Mouse (Mus musculus) CH12.LX (cell line): ENCODE data around the gene Mgat3. TPM values are rescaled to one million over a fixed set of nuclear protein-coding genes. Genes with fewer than 3 reads are reported as not detected.

Source experiments
- DNase-seq: peaks from one replicate; pipeline ENCODE4 v3.0.0-alpha.2; 2013; ENCODE audit errors: extremely low read depth
- H3K27ac ChIP-seq: 2 replicates; pipeline ENCODE4 v1.5.1; 2012; ENCODE audit warnings: low read depth, mild to moderate bottlenecking, control low read depth, moderate library complexity; ENCODE audit not compliant: insufficient read depth
- H3K27me3 ChIP-seq: replicated peaks from 2 replicates; pipeline ENCODE3; 2012; ENCODE audit warnings: inconsistent platforms
- H3K36me3 ChIP-seq, 2 experiments: replicated peaks in 1 of 2; 2 replicates each; pipeline versions ENCODE3 to v1.6.1; 2012; ENCODE audit warnings: inconsistent platforms in 1 of 2, low read length in 1 of 2, mild to moderate bottlenecking in 1 of 2, mixed read lengths in 1 of 2, moderate library complexity in 1 of 2; ENCODE audit not compliant: control insufficient read depth in 1 of 2, insufficient read depth in 1 of 2
- H3K4me1 ChIP-seq, 2 experiments: 2 replicates each; pipeline ENCODE4 v1.6.1; 2012; ENCODE audit warnings: inconsistent platforms in 1 of 2, moderate library complexity in 1 of 2; ENCODE audit not compliant: insufficient read depth in 2 of 2, control insufficient read depth in 1 of 2
- H3K4me2 ChIP-seq: 2 replicates; pipeline ENCODE4 v1.6.1; 2012; ENCODE audit warnings: low read depth, mild to moderate bottlenecking, control low read depth; ENCODE audit not compliant: poor library complexity, insufficient read depth, severe bottlenecking
- H3K4me3 ChIP-seq, 3 experiments: fragments of 150-350 bp in 1 of 3; sonication (generic) in 1 of 3; replicated peaks in 1 of 3; 2 replicates each; pipeline versions ENCODE3 to v1.5.1; 2011 to 2012; ENCODE audit warnings: low read depth in 2 of 3, low read length in 2 of 3, mild to moderate bottlenecking in 2 of 3, moderate library complexity in 2 of 3, control low read depth in 1 of 3, improper control_type of control experiment in 1 of 3, inconsistent platforms in 1 of 3, mixed read lengths in 1 of 3; ENCODE audit not compliant: poor library complexity in 1 of 3
- H3K79me2 ChIP-seq: replicated peaks from 2 replicates; pipeline ENCODE4 v1.6.1; 2012; ENCODE audit warnings: mild to moderate bottlenecking, moderate library complexity; ENCODE audit not compliant: control insufficient read depth, poor library complexity, insufficient read depth, severe bottlenecking; ENCODE audit errors: extremely low read depth
- H3K9ac ChIP-seq: 2 replicates; pipeline ENCODE4 v1.6.1; 2012; ENCODE audit warnings: low read depth, mild to moderate bottlenecking, control low read depth, moderate library complexity; ENCODE audit not compliant: insufficient read depth
- H3K9me3 ChIP-seq: replicated peaks from 2 replicates; pipeline ENCODE3; 2012; ENCODE audit warnings: low read length, inconsistent platforms, mixed read lengths
- CHD1 ChIP-seq: IDR thresholded peaks from 2 replicates; pipeline ENCODE4 v1.6.1; 2012; ENCODE audit warnings: low read depth, low read length, improper control_type of control experiment, inconsistent platforms
- CHD2 ChIP-seq: IDR thresholded peaks from 2 replicates; pipeline ENCODE4 v1.6.1; 2011; ENCODE audit warnings: low read length, improper control_type of control experiment
- CTCF ChIP-seq, 2 experiments: IDR thresholded peaks in 1 of 2; conservative IDR thresholded peaks in 1 of 2; 2 replicates each; pipeline ENCODE4 v1.5.1; 2011 to 2012; ENCODE audit warnings: low read depth in 2 of 2, low read length in 2 of 2, improper control_type of control experiment in 1 of 2, inconsistent platforms in 1 of 2, mild to moderate bottlenecking in 1 of 2, moderate library complexity in 1 of 2
- E2F4 ChIP-seq: IDR thresholded peaks from 2 replicates; pipeline ENCODE4 v1.6.1; 2011; ENCODE audit warnings: low read depth, low read length, improper control_type of control experiment; ENCODE audit not compliant: insufficient replicate concordance
- ELF1 ChIP-seq: IDR thresholded peaks from 2 replicates; pipeline ENCODE4 v1.6.1; 2014; ENCODE audit warnings: low read depth, mild to moderate bottlenecking, inconsistent platforms, low read length, improper control_type of control experiment
- EP300 ChIP-seq: IDR thresholded peaks from 2 replicates; pipeline ENCODE4 v1.6.1; 2011; ENCODE audit warnings: low read length, improper control_type of control experiment
- ETS1 ChIP-seq: conservative IDR thresholded peaks from 2 replicates; pipeline ENCODE4 v1.6.1; 2012; ENCODE audit warnings: low read depth, mild to moderate bottlenecking, inconsistent platforms, low read length, improper control_type of control experiment, moderate library complexity
- HCFC1 ChIP-seq: IDR thresholded peaks from 2 replicates; pipeline ENCODE4 v1.6.1; 2012; ENCODE audit warnings: low read depth, mild to moderate bottlenecking, inconsistent platforms, low read length, improper control_type of control experiment
- IRF4 ChIP-seq: IDR thresholded peaks from 2 replicates; pipeline ENCODE4 v1.6.1; 2014; ENCODE audit warnings: low read depth, mild to moderate bottlenecking, inconsistent platforms, low read length, improper control_type of control experiment
- MAFK ChIP-seq: IDR thresholded peaks from 2 replicates; pipeline ENCODE4 v1.6.1; 2011; ENCODE audit warnings: low read length, improper control_type of control experiment; ENCODE audit not compliant: insufficient replicate concordance
- MAX ChIP-seq: IDR thresholded peaks from 2 replicates; pipeline ENCODE4 v1.6.1; 2011; ENCODE audit warnings: low read length, improper control_type of control experiment
- MAZ ChIP-seq: IDR thresholded peaks from 2 replicates; pipeline ENCODE4 v1.6.1; 2012; ENCODE audit warnings: low read depth, mild to moderate bottlenecking, inconsistent platforms, low read length, improper control_type of control experiment, moderate library complexity
- MYC ChIP-seq: IDR thresholded peaks from 2 replicates; pipeline ENCODE4 v1.6.1; 2011; ENCODE audit warnings: low read depth, mild to moderate bottlenecking, improper control_type of control experiment, low read length
- NELFE ChIP-seq: IDR thresholded peaks from 2 replicates; pipeline ENCODE4 v1.6.1; 2011; ENCODE audit warnings: low read depth, low read length, improper control_type of control experiment
- PAX5 ChIP-seq: IDR thresholded peaks from 2 replicates; pipeline ENCODE4 v1.6.1; 2012; ENCODE audit warnings: low read length, inconsistent platforms, mixed read lengths
- POLR2A ChIP-seq: IDR thresholded peaks from 2 replicates; pipeline ENCODE4 v1.6.1; 2011; ENCODE audit warnings: low read depth, mild to moderate bottlenecking, improper control_type of control experiment, low read length
- POLR2AphosphoS2 ChIP-seq: IDR thresholded peaks from 2 replicates; pipeline ENCODE4 v1.6.1; 2011; ENCODE audit warnings: low read depth, low read length, improper control_type of control experiment
- RAD21 ChIP-seq: IDR thresholded peaks from 2 replicates; pipeline ENCODE4 v1.6.1; 2011; ENCODE audit warnings: low read depth, mild to moderate bottlenecking, low read length, improper control_type of control experiment, moderate library complexity
- SIN3A ChIP-seq: IDR thresholded peaks from 2 replicates; pipeline ENCODE4 v1.6.1; 2012; ENCODE audit warnings: low read length, improper control_type of control experiment, inconsistent platforms
- SMC3 ChIP-seq: IDR thresholded peaks from 2 replicates; pipeline ENCODE4 v1.6.1; 2011; ENCODE audit warnings: low read depth, low read length, improper control_type of control experiment
- UBTF ChIP-seq: IDR thresholded peaks from 2 replicates; pipeline ENCODE4 v1.6.1; 2012; ENCODE audit warnings: low read depth, mild to moderate bottlenecking, inconsistent platforms, low read length, improper control_type of control experiment, moderate library complexity
- USF2 ChIP-seq: conservative IDR thresholded peaks from 2 replicates; pipeline ENCODE4 v1.6.1; 2011; ENCODE audit warnings: low read depth, low read length, improper control_type of control experiment
- ZKSCAN1 ChIP-seq: IDR thresholded peaks from 2 replicates; pipeline ENCODE4 v1.6.1; 2012; ENCODE audit warnings: low read depth, inconsistent platforms, low read length, improper control_type of control experiment, borderline replicate concordance
- ZMIZ1 ChIP-seq: IDR thresholded peaks from 2 replicates; pipeline ENCODE4 v1.6.1; 2012; ENCODE audit warnings: low read depth, mild to moderate bottlenecking, inconsistent platforms, low read length, improper control_type of control experiment
- dilution Hi-C: fragments of 300-500 bp; cut with MboI; formaldehyde crosslinking; loops from 2 replicates; pipeline ENCODE4 v1.14.3; 2020; ENCODE audit warnings: low sequenced_read_pairs; ENCODE audit not compliant: extremely low pct_unique_long_range_greater_than_20kb, extremely low pct_ligation_motif_present
- in situ Hi-C: fragments of 300-500 bp; cut with MboI; formaldehyde crosslinking; loops from 3 replicates; pipeline ENCODE4 v1.14.3; 2019; ENCODE audit warnings: low sequenced_read_pairs, low pct_ligation_motif_present, low pct_unique_long_range_greater_than_20kb, mixed read lengths
- polyA plus RNA-seq: library from polyadenylated mRNA; unstranded; fragments of >175 nt; gene quantifications from 2 replicates; pipeline ENCODE4 v1.2.1, GENCODE M21; 2012; ENCODE audit warnings: low read depth; ENCODE audit not compliant: insufficient read length
- total RNA-seq, 2 experiments: library from RNA; depleted of rRNA; stranded (reverse); fragments of 300-350 nt in 1 of 2; fragments of >200 nt in 1 of 2; gene quantifications; 2 replicates each; pipeline ENCODE4 v1.2.3; 2012 to 2014

The Mgat3 gene
- total and polyA plus RNA-seq, 3 experiments, result 0.09 to 0.36 (median 0.21) TPM

GRCm38 (mm10) chr15:80258240-80259170, 85.0 kb downstream of the Mgat3 start:
- TF ChIP-seq MAX (no peak), PAX5 (no peak), NELFE (peak; percentile 61; the same call in 1 of the 2 replicates), MAZ (no peak), ETS1 (no peak), SIN3A (no peak), CHD2 (peak; percentile 62), POLR2A (peak; percentile 56), SMC3 (no peak), POLR2AphosphoS2 (peak; percentile 98; the same call in 1 of the 2 replicates), IRF4 (no peak), E2F4 (no peak), UBTF (no peak), ZMIZ1 (no peak; the same call in none of the 2 replicates), CHD1 (no peak), USF2 (no peak), CTCF (conservative IDR thresholded peaks at IDR 0.05 in 1 of 2, IDR thresholded peaks at IDR 0.05 in 1 of 2; ENCODE audit: low read depth in 2 of 2, low read length in 2 of 2) (no peak), HCFC1 (0 out of 2 replicates have a peak, but pooled peaks have one; percentile 8), ELF1 (0 out of 2 replicates have a peak, but pooled peaks have one; percentile 6)

DNA sequence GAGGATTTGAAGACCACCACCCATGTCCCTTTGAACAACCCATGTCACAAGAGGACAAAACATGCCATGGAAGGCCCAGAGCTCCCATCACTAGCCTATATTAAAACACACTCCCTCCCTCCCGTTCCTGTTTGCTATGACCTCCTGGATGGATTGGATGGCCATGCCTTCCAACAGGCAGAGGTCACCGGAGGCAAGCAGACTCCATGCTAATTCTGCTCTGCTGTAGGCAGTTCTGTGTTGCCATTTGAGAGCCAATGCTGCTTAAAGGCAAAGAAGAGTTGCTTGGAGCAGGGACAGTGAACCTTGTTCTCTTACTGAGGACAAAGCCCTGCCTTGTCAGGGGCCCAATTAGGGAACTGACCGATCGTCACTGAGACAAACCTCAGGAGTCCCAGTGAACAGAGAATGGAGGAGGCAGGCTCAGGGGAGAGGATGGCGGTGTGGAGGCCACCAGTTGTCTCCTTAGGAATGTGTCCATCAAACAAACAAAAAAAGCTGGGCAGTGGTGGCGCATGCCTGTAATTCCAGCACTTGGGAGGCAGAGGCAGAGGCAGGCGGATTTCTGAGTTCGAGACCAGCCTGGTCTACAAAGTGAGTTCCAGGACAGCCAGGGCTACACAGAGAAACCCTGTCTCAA, 86.0 kb downstream of the Mgat3 start:
- Histone ChIP-seq H3K9ac (no peak overlapping the region), H3K79me2 (peaks cover 33% of the 10 kb centered on the region), H3K9me3 (no peaks in the 10 kb centered on the region), H3K4me1 (peaks cover 15 to 40% of the 10 kb centered on the region in 2 experiments), H3K36me3 (peaks cover 47 to 68% of the 10 kb centered on the region in 2 experiments)
- no peak for DNase-seq
- TF ChIP-seq MAZ (no peak), ETS1 (no peak), MYC (no peak), ELF1 (no peak), POLR2A (no peak), EP300 (no peak), ZKSCAN1 (no peak), CHD1 (no peak), MAFK (no peak), RAD21 (no peak), NELFE (no peak), POLR2AphosphoS2 (no peak), IRF4 (no peak)
- TF ChIP-seq, all 38 proteins: peak for 0
- in situ Hi-C loops, result loop anchor here (5.0 to 25.0 kb wide), 3 partner anchors 42 to 703 kb away; no protein-coding TSS in a partner anchor
- Histone ChIP-seq H3K4me2 (no peak overlapping the region), H3K27ac (peak overlapping the region; percentile 23; the same call in 1 of the 2 replicates), H3K4me3 (no peak overlapping the region), H3K27me3 (no peaks in the 10 kb centered on the region)
- dilution Hi-C loops, result no loop called here

More at GRCm38 (mm10) chr15:80258240-80259170, 85.0 kb downstream of the Mgat3 start:
- H3K27ac ChIP-seq, result peak overlapping the region; percentile 23
- dilution Hi-C loops (no loop called here), in situ Hi-C loops (loop anchor here (5.0 to 25.0 kb wide), 2 partner anchors 41 to 704 kb away; no protein-coding TSS in a partner anchor)
- H3K27me3 ChIP-seq, result no peaks in the 10 kb centered on the region
- no peak overlapping the region for H3K4me2 ChIP-seq
- H3K79me2 ChIP-seq, result peaks cover 30% of the 10 kb centered on the region
- no peak overlapping the region for H3K9ac ChIP-seq
- H3K9me3 ChIP-seq, result no peaks in the 10 kb centered on the region
- DNase-seq, result peak; percentile 68
- H3K4me3 ChIP-seq, result no peak overlapping the region
- peaks cover 17 to 43% of the 10 kb centered on the region in 2 experiments for H3K4me1 ChIP-seq
- H3K36me3 ChIP-seq, result peaks cover 47 to 71% of the 10 kb centered on the region in 2 experiments
